Mouse (Mus musculus) hindbrain, postnatal 0 days (tissue): Measurements from ENCODE around the gene Olfr1339. TPM values are rescaled to one million over a fixed set of nuclear protein-coding genes. Genes with fewer than 3 reads are reported as not detected.

Experiments used
- ATAC-seq: fragments of 200-750 bp; cut with Nextera tagmentation; 2 replicates; pipeline ENCODE4 v1.8.0; 2017; ENCODE audit warnings: mild to moderate bottlenecking, moderate TSS enrichment, moderate library complexity
- DNase-seq: peaks from one replicate; pipeline ENCODE4 v3.0.0-alpha.2; 2015; ENCODE audit warnings: low spot score
- H3K27ac ChIP-seq: fragments of 300-500 bp; sonication (generic); 2 replicates; pipeline ENCODE4 v1.5.1; 2014; ENCODE audit warnings: mild to moderate bottlenecking
- H3K27me3 ChIP-seq: fragments of 300-500 bp; sonication (generic); 2 replicates; pipeline ENCODE4 v1.6.1; 2014; ENCODE audit warnings: low read length, mixed read lengths; ENCODE audit not compliant: insufficient read depth
- H3K36me3 ChIP-seq: fragments of 300-500 bp; sonication (generic); 2 replicates; pipeline ENCODE4 v1.6.1; 2014; ENCODE audit warnings: low read length, mixed read lengths; ENCODE audit not compliant: insufficient read depth
- H3K4me1 ChIP-seq: fragments of 300-500 bp; sonication (generic); 2 replicates; pipeline ENCODE4 v1.6.1; 2014; ENCODE audit warnings: antibody characterized with exemption, low read length, mixed read lengths; ENCODE audit not compliant: insufficient read depth
- H3K4me2 ChIP-seq: fragments of 300-500 bp; sonication (generic); 2 replicates; pipeline ENCODE4 v1.6.1; 2014; ENCODE audit warnings: low read depth, mild to moderate bottlenecking, low read length, moderate library complexity, mixed read lengths
- H3K4me3 ChIP-seq: fragments of 300-500 bp; sonication (generic); 2 replicates; pipeline ENCODE4 v1.5.1; 2014; ENCODE audit warnings: low read length
- H3K9ac ChIP-seq: fragments of 300-500 bp; sonication (generic); replicated peaks from 2 replicates; pipeline ENCODE4 v1.6.1; 2014; ENCODE audit warnings: mild to moderate bottlenecking, low read length, moderate library complexity, mixed read lengths
- H3K9me3 ChIP-seq: fragments of 300-500 bp; sonication (generic); 2 replicates; pipeline ENCODE4 v1.6.1; 2016; ENCODE audit warnings: low read length, mixed read lengths
- CTCF ChIP-seq: IDR thresholded peaks from 2 replicates; pipeline ENCODE4 v1.5.1; 2016; ENCODE audit warnings: antibody characterized with exemption, control low read depth, low read depth
- WGBS: fragments of 180-500 bp; shearing (Covaris S2); extraction: QIAGEN DNeasy Blood & Tissue Kit; methylation state at CpG from one replicate; pipeline ENCODE4 v1.1.7; 2014; 5-methylcytosine and 5-hydroxymethylcytosine counted together
- polyA plus RNA-seq: library from polyadenylated mRNA; unstranded; fragments of >200 nt; fragmentation: Nextera tagmentation; extraction: Ambion mirVana; gene quantifications from 2 replicates; pipeline ENCODE4 v1.2.1, GENCODE M21; 2015
- total RNA-seq: library from RNA; depleted of rRNA; stranded (reverse); fragments of >200 nt; gene quantifications from 2 replicates; pipeline ENCODE4 v1.2.3, GENCODE M21; 2014; rRNA removed

Olfr1339 gene
- total and polyA plus RNA-seq, 2 experiments from 2014 or later: not detected

DNA sequence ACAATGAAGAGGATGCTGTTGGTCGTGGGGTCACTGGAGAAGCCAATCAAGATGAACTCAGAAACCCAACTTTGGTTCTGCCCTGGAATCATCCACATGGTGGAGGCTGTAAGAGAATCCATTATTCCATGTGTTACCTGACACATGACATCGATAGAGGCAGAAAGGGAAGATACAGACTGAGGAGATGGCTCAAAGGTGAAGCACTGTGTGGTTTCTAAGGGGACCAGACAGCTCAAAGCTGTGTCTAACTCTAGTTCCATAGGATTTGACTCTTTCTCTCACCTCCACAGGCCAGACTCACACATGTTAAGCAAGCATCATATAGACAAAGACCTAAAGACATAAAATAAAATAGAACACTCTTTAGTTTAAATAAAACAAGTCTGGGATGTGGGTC is 50.5 kb downstream of the Olfr1339 start, which contains the start of gene Olfr1337:
Olfr1337 (minus strand) TSS at position 101 of the 400 bp plus-strand sequence.
- H3K36me3 ChIP-seq: no peaks in the 10 kb centered on the region
- H3K9me3 ChIP-seq: no peaks in the 10 kb centered on the region
- no peak within 1 kb of the TSS for H3K27ac ChIP-seq
- H3K9ac ChIP-seq: no peak within 1 kb of the TSS
- DNase-seq (no peak), ATAC-seq (no peak)
- 83% methylated on average over 2 of the region's 2 CpGs for WGBS
- no peak within 1 kb of the TSS for H3K4me2 ChIP-seq
- TF ChIP-seq CTCF: no peak
- H3K4me3 ChIP-seq: no peak within 1 kb of the TSS
- H3K4me1 ChIP-seq: no peaks in the 10 kb centered on the region
- H3K27me3 ChIP-seq: no peaks in the 10 kb centered on the region

Other genes starting within 250 kb of the Olfr1339 start
- 15.9 and 20.2 TPM in 2 replicates for gene Tie1, start 242.1 kb upstream of the Olfr1339 start, total RNA-seq
- gene Tie1, start 242.1 kb upstream of the Olfr1339 start, polyA plus RNA-seq: 10.5 and 11.6 TPM in 2 replicates
- not detected in 2 replicates for gene 2610528J11Rik, start 205.2 kb upstream of the Olfr1339 start, total RNA-seq
- gene 2610528J11Rik, start 205.2 kb upstream of the Olfr1339 start, polyA plus RNA-seq: not detected in 2 replicates
- 0.90 and 4.8 TPM in 2 replicates for gene Tmem125, start 188.1 kb upstream of the Olfr1339 start, total RNA-seq
- gene Tmem125, start 188.1 kb upstream of the Olfr1339 start, polyA plus RNA-seq: 0.64 and 0.83 TPM in 2 replicates
- gene Cfap57, start 111.4 kb upstream of the Olfr1339 start, total RNA-seq: 0.65 and 1.3 TPM in 2 replicates
- gene Cfap57, start 111.4 kb upstream of the Olfr1339 start, polyA plus RNA-seq: 0.70 and 1.2 TPM in 2 replicates
- gene Ebna1bp2, start 111.4 kb upstream of the Olfr1339 start, total RNA-seq: 31.6 and 40.0 TPM in 2 replicates
- gene Ebna1bp2, start 111.4 kb upstream of the Olfr1339 start, polyA plus RNA-seq: 85.4 and 98.5 TPM in 2 replicates
- not detected in 2 replicates for gene Olfr62, start 73.2 kb upstream of the Olfr1339 start, total RNA-seq
- not detected in 2 replicates for gene Olfr62, start 73.2 kb upstream of the Olfr1339 start, polyA plus RNA-seq
- gene Olfr1342, start 39.4 kb upstream of the Olfr1339 start, total RNA-seq: not detected in 2 replicates
- 0.04 TPM in 1 of 2 replicates, not detected in the other for gene Olfr1342, start 39.4 kb upstream of the Olfr1339 start, polyA plus RNA-seq
- not detected in 2 replicates for gene Olfr1341, start 28.7 kb upstream of the Olfr1339 start, total RNA-seq
- gene Olfr1341, start 28.7 kb upstream of the Olfr1339 start, polyA plus RNA-seq: not detected in 2 replicates
- gene Olfr1340, start 12.0 kb upstream of the Olfr1339 start, total RNA-seq: not detected in 2 replicates
- gene Olfr1340, start 12.0 kb upstream of the Olfr1339 start, polyA plus RNA-seq: not detected in 2 replicates
- gene Olfr1338, start 26.6 kb downstream of the Olfr1339 start, total RNA-seq: not detected in 2 replicates
- gene Olfr1338, start 26.6 kb downstream of the Olfr1339 start, polyA plus RNA-seq: not detected in 2 replicates
- gene Olfr1337, start 50.4 kb downstream of the Olfr1339 start, total RNA-seq: not detected in 2 replicates
- not detected in 2 replicates for gene Olfr1337, start 50.4 kb downstream of the Olfr1339 start, polyA plus RNA-seq
- not detected in 2 replicates for gene Olfr1335, start 77.8 kb downstream of the Olfr1339 start, total RNA-seq
- not detected in 2 replicates for gene Olfr1335, start 77.8 kb downstream of the Olfr1339 start, polyA plus RNA-seq
- gene Olfr1333, start 104.1 kb downstream of the Olfr1339 start, total RNA-seq: not detected in 2 replicates
- gene Olfr1333, start 104.1 kb downstream of the Olfr1339 start, polyA plus RNA-seq: not detected in 2 replicates
- gene Olfr1331, start 132.5 kb downstream of the Olfr1339 start, total RNA-seq: not detected in 2 replicates
- not detected in 2 replicates for gene Olfr1331, start 132.5 kb downstream of the Olfr1339 start, polyA plus RNA-seq
- gene Olfr1330, start 156.4 kb downstream of the Olfr1339 start, total RNA-seq: not detected in 2 replicates
- not detected in 2 replicates for gene Olfr1330, start 156.4 kb downstream of the Olfr1339 start, polyA plus RNA-seq
- not detected in 2 replicates for gene Olfr1329, start 185.3 kb downstream of the Olfr1339 start, total RNA-seq
- gene Olfr1329, start 185.3 kb downstream of the Olfr1339 start, polyA plus RNA-seq: not detected in 2 replicates
- not detected in 2 replicates for gene Olfr1328, start 206.4 kb downstream of the Olfr1339 start, total RNA-seq
- not detected in 2 replicates for gene Olfr1328, start 206.4 kb downstream of the Olfr1339 start, polyA plus RNA-seq
- gene Lao1, start 229.4 kb downstream of the Olfr1339 start, total RNA-seq: 0.07 and 0.58 TPM in 2 replicates
- 0.15 and 0.29 TPM in 2 replicates for gene Lao1, start 229.4 kb downstream of the Olfr1339 start, polyA plus RNA-seq